Mouse (Mus musculus) liver, embryonic 14.5 days (tissue): ENCODE results near the gene Tec.

Experiments used
- CTCF ChIP-seq: IDR thresholded peaks from 2 replicates; pipeline ENCODE4 v1.5.1; 2016; ENCODE audit warnings: antibody characterized with exemption, low read depth, control low read depth
- EP300 ChIP-seq: IDR thresholded peaks from 2 replicates; pipeline ENCODE4 v1.6.1; 2016; ENCODE audit warnings: antibody characterized with exemption, low read depth

DNA sequence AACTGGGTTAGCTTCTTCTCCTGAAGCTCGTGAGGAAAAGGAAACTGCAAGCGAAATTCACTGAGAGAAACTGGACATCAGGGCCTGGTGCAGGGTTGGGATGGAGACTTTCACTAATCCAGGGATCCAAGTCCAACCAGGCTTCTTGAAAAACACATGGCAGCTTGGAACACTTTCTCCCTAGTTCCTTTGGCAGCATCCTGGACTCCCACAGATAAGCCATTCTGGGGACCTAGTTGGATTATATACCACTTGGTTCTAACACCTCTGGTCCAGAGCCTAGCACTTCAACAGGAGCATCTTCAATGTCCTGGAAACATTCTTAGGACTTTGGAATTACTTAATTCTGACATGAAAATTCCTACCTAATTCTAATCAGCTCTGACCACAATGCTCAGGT lies 113.2 kb downstream of the Tec start:
- TF ChIP-seq EP300 (no peak), CTCF (no peak)
